Mouse (Mus musculus) lung, adult 2 months (tissue): ENCODE data around the gene 6030458C11Rik.

ENCODE experiments used
- CTCF ChIP-seq: fragments of 200-500 bp; IDR thresholded peaks from 2 replicates; pipeline ENCODE4 v1.5.1; 2011; ENCODE audit warnings: mild to moderate bottlenecking, low read length, control low read depth; ENCODE audit not compliant: insufficient read depth
- POLR2A ChIP-seq: fragments of 200-500 bp; IDR thresholded peaks from 2 replicates; pipeline ENCODE4 v1.6.1; 2011; ENCODE audit warnings: low read depth, mild to moderate bottlenecking, control low read depth, low read length, borderline replicate concordance; ENCODE audit errors: extremely low read depth

DNA sequence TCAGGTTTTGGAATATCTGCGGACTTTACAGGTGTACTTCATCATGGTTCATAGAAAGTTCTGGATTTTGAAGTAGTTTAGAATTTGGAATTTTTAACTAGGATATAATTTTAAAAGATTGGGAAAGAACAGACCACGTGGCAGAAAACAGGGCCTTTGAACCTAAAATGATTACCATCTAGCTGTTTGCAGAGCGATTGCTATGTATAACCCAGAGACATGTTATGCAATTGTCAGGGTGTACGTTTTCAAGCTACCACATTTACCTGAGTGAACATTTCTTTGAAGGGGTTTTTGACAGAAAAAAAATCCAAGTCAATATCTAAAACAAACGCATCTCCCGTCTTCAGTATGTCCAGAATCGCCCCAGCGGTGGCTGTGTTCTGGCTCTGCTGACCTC is 6.9 kb downstream of the 6030458C11Rik start:
- TF ChIP-seq CTCF: no peak
- no peak for TF ChIP-seq POLR2A
